Mouse (Mus musculus) liver, adult (tissue): ENCODE data around the gene Taf8.

ENCODE experiments used
- GATA4 ChIP-seq: IDR thresholded peaks from 2 replicates; pipeline ENCODE4 v1.6.1; 2014; ENCODE audit warnings: mild to moderate bottlenecking, low read length; ENCODE audit not compliant: insufficient replicate concordance

The Taf8 gene

DNA sequence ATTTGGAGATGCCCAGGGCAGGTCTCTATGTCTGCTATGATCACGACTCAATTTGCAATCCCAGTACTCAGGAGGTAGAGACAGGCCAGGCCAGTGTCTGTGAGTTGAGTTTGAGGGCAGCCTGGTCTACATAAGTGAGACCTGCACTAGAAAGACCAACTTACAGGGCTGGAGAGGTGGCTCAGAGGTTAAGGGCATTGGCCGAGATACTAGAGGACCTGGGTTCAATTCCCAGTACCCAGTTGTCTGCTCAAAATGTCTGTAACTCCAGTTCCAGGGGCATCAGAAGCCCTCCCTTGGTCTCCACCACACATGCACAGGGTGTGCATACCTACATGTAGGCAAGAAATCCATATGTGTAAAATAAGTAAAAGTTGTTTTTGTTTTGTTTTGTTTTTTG lies 5.4 kb upstream of the Taf8 start:
- no peak for TF ChIP-seq GATA4

DNA sequence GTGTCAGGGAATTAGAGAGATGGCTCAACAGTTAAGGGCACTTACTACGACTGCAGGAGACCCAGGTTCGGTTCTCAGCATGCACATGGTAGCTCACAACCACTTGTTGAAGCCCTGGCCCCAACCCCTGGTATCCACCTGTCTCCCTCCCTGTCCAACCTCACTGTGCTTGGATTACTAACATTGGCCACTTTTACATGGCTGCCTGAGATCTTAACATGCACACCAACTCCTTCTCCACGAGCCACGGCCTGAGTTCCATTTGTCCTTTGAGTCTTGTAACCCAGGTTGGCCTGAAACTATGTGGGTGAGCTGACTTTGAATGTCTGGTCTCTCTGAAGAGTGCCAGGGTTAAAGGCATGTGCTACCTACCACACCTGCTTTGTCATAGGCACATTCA lies 4.6 kb upstream of the Taf8 start:
- no peak for TF ChIP-seq GATA4

DNA sequence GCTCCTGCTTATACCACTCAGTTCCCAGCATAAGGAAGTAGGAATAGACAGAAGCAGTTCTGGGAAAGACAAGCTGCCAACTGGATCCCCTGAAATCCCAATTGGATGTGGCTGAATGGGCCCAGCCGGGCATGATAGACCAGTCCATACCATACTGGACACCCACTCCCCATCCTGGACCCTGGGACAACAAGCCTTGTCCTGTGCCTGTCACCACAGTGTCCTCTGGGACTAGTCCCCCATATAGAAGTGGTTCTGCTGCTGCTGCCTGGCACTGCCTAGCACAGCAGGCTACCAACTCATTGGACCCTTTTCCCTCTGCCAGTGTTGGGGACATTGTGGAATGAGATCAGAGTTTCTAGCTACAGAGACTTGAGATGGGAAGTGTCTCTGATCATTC lies 4.0 kb upstream of the Taf8 start:
- TF ChIP-seq GATA4 = no peak

DNA sequence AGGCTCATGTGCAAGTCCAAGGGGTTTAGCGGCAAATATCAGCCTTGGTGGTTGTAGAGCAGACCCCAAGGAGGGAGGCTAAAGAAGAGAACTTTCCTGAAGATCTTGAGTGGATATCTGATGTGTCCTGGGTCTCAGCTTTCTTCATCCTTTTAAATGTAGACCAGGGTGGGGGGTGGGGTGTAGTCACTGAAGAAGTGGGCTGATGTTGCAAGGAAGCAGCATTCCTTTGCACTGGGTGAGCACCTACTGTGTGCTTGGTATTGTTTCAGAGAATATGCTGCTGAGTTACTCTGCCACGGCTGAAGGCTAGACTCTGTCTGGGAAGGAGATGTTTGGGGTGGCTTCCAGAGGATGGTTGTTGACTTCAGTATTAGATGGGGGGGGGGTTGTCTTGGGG lies 3.5 kb upstream of the Taf8 start:
- TF ChIP-seq GATA4 = no peak

GRCm38 (mm10) chr17:47504941-47505346 lies 2.9 kb upstream of the Taf8 start, which contains the start of gene Ccnd3:
TSS of gene Ccnd3 (plus strand) at chr17:47505051.
- no peak for TF ChIP-seq GATA4

DNA sequence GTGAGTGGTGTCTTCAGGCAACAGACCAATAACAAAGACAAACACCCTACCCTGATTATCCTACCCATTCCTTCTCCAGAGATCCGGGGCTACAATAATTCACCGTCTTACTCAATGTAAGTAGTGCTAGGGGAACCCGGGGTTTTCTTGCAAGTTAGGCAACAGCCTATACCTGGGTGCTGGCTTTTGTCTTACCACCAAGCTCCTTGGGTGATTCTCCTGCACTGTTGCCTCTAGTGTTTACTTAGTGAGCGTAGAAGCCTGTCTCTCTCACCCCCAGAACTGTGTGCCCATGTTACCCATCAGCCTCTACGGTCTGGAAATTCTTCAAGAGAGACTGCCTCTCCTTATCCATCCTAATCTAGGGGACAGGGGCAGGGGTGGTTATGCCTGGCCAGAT lies 2.1 kb upstream of the Taf8 start:
- no peak for TF ChIP-seq GATA4

- no peak for TF ChIP-seq GATA4
These were observed 1.6 kb upstream of the Taf8 start for GRCm38 (mm10) chr17:47503689-47504088.

DNA sequence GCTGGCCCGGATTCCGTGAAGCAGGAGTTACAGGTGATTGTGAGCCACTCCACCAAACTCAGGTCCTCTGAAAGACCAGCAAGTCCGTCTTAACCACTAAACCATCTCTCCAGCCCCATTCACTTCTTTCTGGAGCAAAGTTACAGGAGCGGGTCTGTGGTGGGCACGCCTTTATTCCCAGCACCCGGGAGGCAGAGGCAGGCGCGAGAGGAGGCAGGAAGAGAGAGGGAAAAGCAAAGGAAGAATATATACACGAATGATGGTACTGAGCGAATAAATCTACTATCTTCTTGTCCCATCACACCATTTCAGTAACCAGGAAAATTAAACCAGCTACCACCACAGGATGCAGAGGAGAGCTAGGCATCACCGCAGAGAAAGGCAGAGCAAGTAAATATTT lies 561 bp downstream of the Taf8 start:
- no peak for TF ChIP-seq GATA4

DNA sequence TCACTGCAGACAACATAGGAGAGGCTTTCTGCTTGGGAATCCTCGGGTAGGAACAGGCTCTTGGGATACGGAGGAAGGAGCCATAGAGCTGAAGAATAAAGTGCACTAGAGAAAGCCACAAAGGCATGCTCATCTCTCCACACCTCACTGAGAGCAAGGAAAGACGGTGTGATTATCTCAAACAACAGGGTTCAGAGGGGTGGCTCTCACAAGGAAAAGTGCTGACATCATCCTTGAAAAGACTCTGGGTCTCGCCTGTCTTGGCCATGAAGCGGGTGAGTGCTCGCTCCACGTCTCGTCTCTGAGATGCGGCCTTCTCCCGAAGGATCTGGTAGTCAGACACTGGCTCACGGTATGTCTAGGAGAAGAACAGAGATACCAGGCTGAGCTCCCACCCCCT lies 8.0 kb downstream of the Taf8 start:
- no peak for TF ChIP-seq GATA4

GRCm38 (mm10) chr17:47493653-47494052 lies 8.4 kb downstream of the Taf8 start:
- TF ChIP-seq GATA4 = no peak

- TF ChIP-seq GATA4 = no peak
These were observed 9.4 kb downstream of the Taf8 start for GRCm38 (mm10) chr17:47492731-47493130.

DNA sequence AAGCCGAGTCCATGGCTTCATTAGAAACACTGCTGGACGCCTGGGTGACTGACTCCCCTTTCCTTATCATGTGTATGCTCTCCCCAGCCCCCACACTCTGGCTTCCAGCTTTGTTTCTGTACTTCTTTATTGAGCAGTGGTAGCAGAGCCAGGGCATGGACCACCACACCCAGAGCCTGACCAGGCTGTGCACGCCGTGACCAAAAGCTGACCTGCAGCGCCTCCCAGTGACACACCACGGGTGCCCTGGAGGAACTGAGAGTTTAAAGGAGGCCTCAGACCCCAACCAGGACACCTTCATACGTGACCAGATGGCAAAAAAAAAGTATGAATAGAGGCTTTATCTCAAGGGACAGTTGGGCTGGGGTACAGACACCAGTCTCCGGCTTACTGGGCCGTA lies 11.3 kb downstream of the Taf8 start:
- TF ChIP-seq GATA4 = no peak

GRCm38 (mm10) chr17:47485791-47486190 lies 16.3 kb downstream of the Taf8 start:
- no peak for TF ChIP-seq GATA4

DNA sequence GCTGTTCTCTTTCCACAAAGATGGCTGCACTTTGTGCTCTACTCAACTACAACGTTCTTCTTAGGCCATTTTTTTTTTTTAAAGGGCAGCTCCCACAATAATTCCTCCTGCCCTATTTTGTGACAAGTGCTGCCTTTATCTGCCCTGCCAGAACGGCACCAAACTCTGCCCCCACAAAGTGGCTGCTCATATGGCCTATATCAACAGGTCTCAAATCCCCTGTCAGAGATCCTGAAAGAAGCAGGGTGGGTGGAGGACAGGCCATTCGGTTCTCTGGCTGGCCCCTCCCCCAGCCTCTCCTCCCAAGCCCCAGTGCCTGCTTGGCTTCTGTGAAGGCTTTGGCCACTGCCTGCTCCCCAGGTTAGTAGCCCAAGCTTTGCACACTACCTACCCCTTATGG lies 17.1 kb downstream of the Taf8 start:
- TF ChIP-seq GATA4 = no peak

- no peak for TF ChIP-seq GATA4
These were observed 17.7 kb downstream of the Taf8 start for GRCm38 (mm10) chr17:47484241-47484921.

DNA sequence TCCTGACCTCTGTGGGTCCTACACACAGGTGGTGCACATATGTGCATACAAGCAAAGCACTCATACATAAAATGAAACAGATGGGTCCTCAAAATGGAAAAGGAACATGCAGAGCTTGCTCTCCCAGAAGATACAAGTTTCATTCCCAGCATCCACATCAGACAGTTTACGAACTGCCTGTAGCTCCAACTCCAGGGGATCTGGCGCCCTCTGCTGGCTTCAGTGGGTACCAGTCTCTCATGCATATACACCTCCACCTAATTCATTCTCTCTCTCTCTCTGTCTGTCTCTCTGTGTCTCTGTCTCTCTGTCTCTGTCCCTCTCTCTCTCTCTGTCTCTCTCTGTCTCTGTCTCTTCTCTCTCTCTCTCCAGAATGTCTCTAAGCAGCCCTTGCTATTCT lies 19.7 kb downstream of the Taf8 start:
- no peak for TF ChIP-seq GATA4

DNA sequence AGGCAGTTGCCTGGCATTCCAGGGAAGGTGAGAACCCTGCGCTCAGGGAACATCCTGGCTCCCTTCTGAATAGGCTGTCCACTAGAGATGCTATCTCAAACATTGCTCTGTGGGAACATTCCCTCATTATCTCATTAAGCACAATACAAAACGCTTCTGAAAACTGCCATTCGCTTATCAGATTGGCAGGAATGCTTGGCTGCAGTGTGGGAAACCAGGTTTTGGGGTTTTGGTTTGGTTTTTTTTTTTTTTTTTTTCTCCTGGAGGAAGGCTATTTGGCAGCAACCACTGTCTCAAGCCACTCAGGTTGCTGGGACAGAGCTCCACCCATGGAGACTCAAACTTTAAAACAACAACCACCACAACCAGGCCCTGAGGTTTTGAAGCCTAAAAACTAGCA lies 22.2 kb downstream of the Taf8 start:
- no peak for TF ChIP-seq GATA4

DNA sequence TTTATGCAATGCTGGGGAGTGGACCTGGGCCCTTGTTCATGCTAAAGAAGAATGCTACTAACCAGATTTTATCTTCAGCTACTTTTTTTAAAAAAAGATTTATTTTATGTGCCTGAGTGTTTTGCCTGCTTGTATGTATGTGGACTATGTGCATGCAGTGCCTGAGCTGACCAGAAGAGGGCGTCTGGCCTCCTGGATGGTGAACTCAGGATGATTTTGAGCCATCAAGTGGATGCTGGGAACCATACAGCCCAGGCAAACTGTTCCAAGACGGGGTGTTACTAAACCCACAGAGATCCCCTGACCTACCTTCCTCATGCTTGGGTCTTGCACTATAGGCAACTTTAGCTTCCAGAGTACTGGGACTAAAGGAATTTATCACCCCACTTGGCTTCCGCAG lies 26.4 kb downstream of the Taf8 start:
- no peak for TF ChIP-seq GATA4

- TF ChIP-seq GATA4 = no peak
These were observed 26.9 kb downstream of the Taf8 start for GRCm38 (mm10) chr17:47475181-47475580.
